In the genomic region with DNA sequence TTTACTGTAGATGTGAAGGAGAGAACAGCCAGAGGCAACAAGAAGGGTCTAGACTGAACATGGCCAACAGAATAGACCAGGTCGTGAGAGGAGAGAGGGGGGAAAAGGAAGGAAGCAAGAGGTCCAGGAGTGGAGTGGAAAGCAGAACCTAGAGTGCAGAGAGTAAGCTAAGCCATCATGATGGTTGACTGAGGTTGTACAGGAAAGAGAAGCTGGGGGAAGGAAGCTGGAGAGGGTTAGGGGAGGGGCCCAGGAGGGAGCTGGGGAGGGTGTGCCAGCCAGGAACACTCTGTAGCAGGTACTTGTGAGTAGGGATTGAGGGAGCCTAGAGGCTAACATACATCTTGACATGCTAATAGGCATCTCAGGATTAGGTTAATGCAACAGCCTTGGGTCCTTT, we compare ENCODE assay signal across 9 mouse cellular contexts. TPM values are rescaled to one million over a fixed set of nuclear protein-coding genes. Genes with fewer than 3 reads are reported as not detected.
DNase-seq lines count a peak whose midpoint lies in the region; ATAC-seq and TF ChIP-seq lines count a peak whose summit lies in the region.
"Had no signal": no experiment of that assay in that cellular context is flagged by ENCODE, and none has a peak within 500 bp of the region (broad histone marks: within the 10 kb centered on the region; RNA-seq: fewer than 3 reads in every experiment).

No protein-coding gene starts in this region.

- H3K9ac ChIP-seq in hindbrain, embryonic 12.5 days = no peak overlapping the region
- no peak overlapping the region for H3K9ac ChIP-seq in midbrain, embryonic 14.5 days (replicated peaks; ENCODE audit: low read length)

- WGBS in lung, adult 2 months = 48% methylated on average over 1 of the region's 1 CpGs
- WGBS in hindbrain, embryonic 12.5 days = 77% methylated on average over 1 of the region's 1 CpGs
- 85% methylated on average over 1 of the region's 1 CpGs for WGBS in midbrain, embryonic 14.5 days

- H3K27ac ChIP-seq in hindbrain, embryonic 12.5 days = no peak overlapping the region
- H3K27ac ChIP-seq in midbrain, embryonic 14.5 days (replicated peaks; ENCODE audit: low read depth, low read length) = no peak overlapping the region

- peak; percentile 11 to 21 for DNase-seq in lung, adult 18-20 months
- no peak for DNase-seq in lung, adult 2 months
- peak; percentile 10 for DNase-seq in R1 (ENCODE audit: low read depth, low spot score)
- DNase-seq in midbrain, embryonic 14.5 days = no peak
- DNase-seq in c-Kit-positive CD71-positive TER-119-positive erythroid progenitor cells, embryonic 14.5 days (ENCODE audit: low spot score) = no peak
- DNase-seq in adrenal gland, adult (ENCODE audit: inconsistent age in 2 of 2, low spot score in 1 of 2) = no peak
- DNase-seq: cerebellum, postnatal 25 days; gastrocnemius, postnatal 25 days had no signal

- peaks cover 5% of the 10 kb centered on the region for H3K4me1 ChIP-seq in lung, adult 2 months (ENCODE audit: control insufficient read depth, insufficient read depth, low read length)
- peaks cover 14% of the 10 kb centered on the region for H3K4me1 ChIP-seq in hindbrain, embryonic 12.5 days
- H3K4me1 ChIP-seq in midbrain, embryonic 14.5 days (ENCODE audit: control insufficient read depth, insufficient read depth, low read length) = peaks cover 12% of the 10 kb centered on the region; the same call in 1 of the 2 replicates

- H3K4me3 ChIP-seq in lung, adult 2 months (replicated peaks; ENCODE audit: extremely low read depth, low read depth, low read length) = no peak overlapping the region
- H3K4me3 ChIP-seq in hindbrain, embryonic 12.5 days = no peak overlapping the region
- H3K4me3 ChIP-seq in midbrain, embryonic 14.5 days (replicated peaks; ENCODE audit: low read depth, low read length) = no peak overlapping the region

- TF ChIP-seq POLR2A in lung, adult 2 months (IDR thresholded peaks at IDR 0.05; ENCODE audit: borderline replicate concordance, extremely low read depth, low read depth, low read length) = no peak

- TF ChIP-seq CTCF in lung, adult 2 months (IDR thresholded peaks at IDR 0.05; ENCODE audit: insufficient read depth, low read length) = no peak

- H3K36me3 ChIP-seq in hindbrain, embryonic 12.5 days = 0 out of 2 replicates have a peak, but pooled peaks cover 3% of the 10 kb centered on the region
- no peaks in the 10 kb centered on the region for H3K36me3 ChIP-seq in midbrain, embryonic 14.5 days (ENCODE audit: control insufficient read depth, insufficient read depth, low read length)

- H3K4me2 ChIP-seq in hindbrain, embryonic 12.5 days (replicated peaks) = peak overlapping the region; percentile 21; the same call in 1 of the 2 replicates
- 0 out of 2 replicates have a peak overlapping the region, but pooled peaks have one; percentile 12 for H3K4me2 ChIP-seq in midbrain, embryonic 14.5 days (ENCODE audit: low read length)

- H3K27me3 ChIP-seq in hindbrain, embryonic 12.5 days = no peaks in the 10 kb centered on the region
- H3K27me3 ChIP-seq in midbrain, embryonic 14.5 days (ENCODE audit: control insufficient read depth, insufficient read depth, low read length) = no peaks in the 10 kb centered on the region

- no peak for ATAC-seq in hindbrain, embryonic 12.5 days (ENCODE audit: low FRiP score)
- no peak for ATAC-seq in midbrain, embryonic 14.5 days (ENCODE audit: low FRiP score, low TSS enrichment)

- H3K9me3 ChIP-seq in hindbrain, embryonic 12.5 days (replicated peaks) = no peaks in the 10 kb centered on the region
- no peaks in the 10 kb centered on the region for H3K9me3 ChIP-seq in midbrain, embryonic 14.5 days (ENCODE audit: control insufficient read depth, low read length)

RNA-seq across cellular contexts. Expression of a gene that starts 1.9 kb away (rescaled TPM):
- polyA plus RNA-seq in lung, adult 2 months (2012; rRNA removed) = 5.3 and 9.5 TPM in 2 replicates
- 27.2 and 29.0 TPM in 2 replicates for polyA plus RNA-seq in hindbrain, embryonic 12.5 days (2016; fragmentation: Nextera tagmentation; extraction: Ambion mirVana)
- 18.8 and 20.0 TPM in 2 replicates for polyA plus RNA-seq in midbrain, embryonic 14.5 days (2014; fragmentation: Nextera tagmentation; extraction: Ambion mirVana)

Comparison
In these comparisons a context has a peak if more than half of its experiments do, and no peak if none do; other contexts are left out.
1. DNase-seq: peak in lung, adult 18-20 months (2 of 2) and R1 (single experiment); none in lung, adult 2 months (single experiment), midbrain, embryonic 14.5 days (single experiment), c-Kit-positive CD71-positive TER-119-positive erythroid progenitor cells, embryonic 14.5 days (single experiment) and adrenal gland, adult (0 of 2).